Mouse (Mus musculus) adipocyte (in vitro differentiated cells): Measurements from ENCODE around the gene Twsg1.

Source experiments
- DNase-seq: peaks from one replicate; pipeline ENCODE4 v3.0.0-alpha.2; 2016; ENCODE audit warnings: low spot score

The Twsg1 gene

GRCm38 (mm10) chr17:65933741-65934140, 17.3 kb downstream of the Twsg1 start:
- DNase-seq: no peak

GRCm38 (mm10) chr17:65931525-65931924, 19.5 kb downstream of the Twsg1 start:
- no peak for DNase-seq

- DNase-seq: peak; percentile 97
Observed at GRCm38 (mm10) chr17:65930960-65931359, 20.1 kb downstream of the Twsg1 start.

- no peak for DNase-seq
Observed at GRCm38 (mm10) chr17:65930158-65930826, 20.7 kb downstream of the Twsg1 start.

- DNase-seq: no peak
Observed at GRCm38 (mm10) chr17:65929319-65929978, 21.6 kb downstream of the Twsg1 start.

- no peak for DNase-seq
Observed at GRCm38 (mm10) chr17:65927077-65927476, 23.9 kb downstream of the Twsg1 start.

GRCm38 (mm10) chr17:65924218-65924617, 26.8 kb downstream of the Twsg1 start:
- no peak for DNase-seq

- no peak for DNase-seq
Observed at GRCm38 (mm10) chr17:65921975-65922374, 29.1 kb downstream of the Twsg1 start.

GRCm38 (mm10) chr17:65919235-65919634, 31.8 kb downstream of the Twsg1 start:
- no peak for DNase-seq

GRCm38 (mm10) chr17:65916135-65916668, 34.8 kb downstream of the Twsg1 start:
- peak; percentile 90 for DNase-seq

- no peak for DNase-seq
Observed at GRCm38 (mm10) chr17:65914083-65914482, 36.9 kb downstream of the Twsg1 start.

GRCm38 (mm10) chr17:65912202-65912601, 38.8 kb downstream of the Twsg1 start:
- no peak for DNase-seq

- no peak for DNase-seq
Observed at GRCm38 (mm10) chr17:65911285-65912069, 39.5 kb downstream of the Twsg1 start.

GRCm38 (mm10) chr17:65908270-65908669, 42.8 kb downstream of the Twsg1 start:
- DNase-seq: no peak

- DNase-seq: no peak
Observed at GRCm38 (mm10) chr17:65906895-65907401, 44.1 kb downstream of the Twsg1 start.

GRCm38 (mm10) chr17:65906313-65906894, 44.6 kb downstream of the Twsg1 start:
- DNase-seq: no peak

GRCm38 (mm10) chr17:65905241-65905640, 45.8 kb downstream of the Twsg1 start:
- peak; percentile 35 for DNase-seq

- DNase-seq: no peak
Observed at GRCm38 (mm10) chr17:65903826-65904225, 47.2 kb downstream of the Twsg1 start.

GRCm38 (mm10) chr17:65903011-65903410, 48.0 kb downstream of the Twsg1 start:
- DNase-seq: no peak

GRCm38 (mm10) chr17:65902281-65902680, 48.7 kb downstream of the Twsg1 start:
- no peak for DNase-seq

- no peak for DNase-seq
Observed at GRCm38 (mm10) chr17:65896016-65896415, 55.0 kb downstream of the Twsg1 start.

GRCm38 (mm10) chr17:65889476-65889875, 61.5 kb downstream of the Twsg1 start:
- DNase-seq: peak; percentile 82
